Mouse (Mus musculus): ENCODE measurements around the gene Kcnk4. TPM values are rescaled to one million over a fixed set of nuclear protein-coding genes. Genes with fewer than 3 reads are reported as not detected.
"Not testable (repeated sequence)": the region's sequence is repeated elsewhere in the genome, so short reads cannot be mapped to it uniquely, and the experiment has no call there.

The Kcnk4 gene
- polyA plus RNA-seq, 1 experiment from 2014 or later: not detected

- H3K9me3 ChIP-seq (replicated peaks): no peaks in the 10 kb centered on the region
- H3K4me2 ChIP-seq: no peak overlapping the region
- no peaks in the 10 kb centered on the region for H3K4me1 ChIP-seq (replicated peaks)
- no peaks in the 10 kb centered on the region for H3K36me3 ChIP-seq
- DNase-seq (no peak), ATAC-seq (ENCODE audit: low read depth) (no peak)
- H3K9ac ChIP-seq: no peak overlapping the region
- H3K27me3 ChIP-seq: no peaks in the 10 kb centered on the region
- no peak overlapping the region for H3K4me3 ChIP-seq (replicated peaks)
- WGBS (ENCODE audit: insufficient replicate concordance): 70% methylated on average over 4 of the region's 4 CpGs
- H3K27ac ChIP-seq: no peak overlapping the region
Measured at GRCm38 (mm10) chr19:6899641-6900040, 34.7 kb downstream of the Kcnk4 start.

- 64% methylated on average over 18 of the region's 18 CpGs for WGBS (ENCODE audit: insufficient replicate concordance)
- DNase-seq; H3K4me3 ChIP-seq (replicated peaks): not testable (repeated sequence)
Measured at GRCm38 (mm10) chr19:6895608-6896305, 38.6 kb downstream of the Kcnk4 start.

GRCm38 (mm10) chr19:6893731-6894451 is 40.4 kb downstream of the Kcnk4 start:
- no peaks in the 10 kb centered on the region for H3K36me3 ChIP-seq
- no peak overlapping the region for H3K4me2 ChIP-seq
- H3K9ac ChIP-seq: no peak overlapping the region
- H3K9me3 ChIP-seq (replicated peaks): no peaks in the 10 kb centered on the region
- H3K27ac ChIP-seq: no peak overlapping the region
- 78% methylated on average over 14 of the region's 14 CpGs for whole genome bisulfite sequencing (ENCODE audit: insufficient replicate concordance)
- DNase-seq (no peak), ATAC-seq (ENCODE audit: low read depth) (no peak)
- no peak overlapping the region for H3K4me3 ChIP-seq (replicated peaks)
- no peaks in the 10 kb centered on the region for H3K4me1 ChIP-seq (replicated peaks)
- H3K27me3 ChIP-seq: no peaks in the 10 kb centered on the region

More at GRCm38 (mm10) chr19:6895608-6896305, 38.6 kb downstream of the Kcnk4 start:
- H3K4me1 ChIP-seq (replicated peaks); H3K9me3 ChIP-seq (replicated peaks); H3K9ac ChIP-seq; H3K4me2 ChIP-seq; H3K36me3 ChIP-seq; H3K27me3 ChIP-seq; H3K27ac ChIP-seq; ATAC-seq (ENCODE audit: low read depth): not testable (repeated sequence)

GRCm38 (mm10) chr19:6892512-6892911 is 41.8 kb downstream of the Kcnk4 start:
- ATAC-seq (ENCODE audit: low read depth): no peak
- Histone ChIP-seq H3K4me3 (replicated peaks) (no peak overlapping the region), H3K36me3 (no peaks in the 10 kb centered on the region), H3K4me1 (replicated peaks) (no peaks in the 10 kb centered on the region), H3K9ac (no peak overlapping the region), H3K27me3 (no peaks in the 10 kb centered on the region), H3K27ac (no peak overlapping the region), H3K4me2 (no peak overlapping the region), H3K9me3 (replicated peaks) (no peaks in the 10 kb centered on the region)
- 40% methylated on average over 4 of the region's 4 CpGs for WGBS (ENCODE audit: insufficient replicate concordance)
- DNase-seq: no peak

- ATAC-seq (ENCODE audit: low read depth) (no peak), DNase-seq (no peak)
- H3K9me3 ChIP-seq (replicated peaks): no peaks in the 10 kb centered on the region
- H3K36me3 ChIP-seq: no peaks in the 10 kb centered on the region
- 66% methylated on average over 4 of the region's 4 CpGs for WGBS (ENCODE audit: insufficient replicate concordance)
- no peak overlapping the region for H3K4me3 ChIP-seq (replicated peaks)
- H3K9ac ChIP-seq: no peak overlapping the region
- H3K27ac ChIP-seq: no peak overlapping the region
- no peaks in the 10 kb centered on the region for H3K27me3 ChIP-seq
- H3K4me2 ChIP-seq: no peak overlapping the region
- H3K4me1 ChIP-seq (replicated peaks): no peaks in the 10 kb centered on the region
Measured at GRCm38 (mm10) chr19:6877965-6878364, 56.4 kb downstream of the Kcnk4 start.

- no peak overlapping the region for H3K27ac ChIP-seq
- no peaks in the 10 kb centered on the region for H3K27me3 ChIP-seq
- no peak overlapping the region for H3K4me3 ChIP-seq (replicated peaks)
- no peak overlapping the region for H3K9ac ChIP-seq
- DNase-seq (no peak), ATAC-seq (ENCODE audit: low read depth) (no peak)
- H3K4me2 ChIP-seq: no peak overlapping the region
- H3K36me3 ChIP-seq: no peaks in the 10 kb centered on the region
- H3K9me3 ChIP-seq (replicated peaks): no peaks in the 10 kb centered on the region
- peaks cover 8% of the 10 kb centered on the region for H3K4me1 ChIP-seq (replicated peaks)
Measured at GRCm38 (mm10) chr19:6876799-6877198, 57.5 kb downstream of the Kcnk4 start.

- no peak for ATAC-seq (ENCODE audit: low read depth)
- Histone ChIP-seq H3K27me3 (no peaks in the 10 kb centered on the region), H3K9ac (no peak overlapping the region), H3K4me1 (replicated peaks) (peaks cover 17% of the 10 kb centered on the region), H3K9me3 (replicated peaks) (no peaks in the 10 kb centered on the region), H3K4me3 (replicated peaks) (no peak overlapping the region), H3K36me3 (no peaks in the 10 kb centered on the region), H3K4me2 (no peak overlapping the region), H3K27ac (no peak overlapping the region)
- no peak for DNase-seq
- WGBS (ENCODE audit: insufficient replicate concordance): 62% methylated on average over 6 of the region's 6 CpGs
Measured at GRCm38 (mm10) chr19:6875834-6876233, 58.5 kb downstream of the Kcnk4 start.

- no peak for DNase-seq
- no peaks in the 10 kb centered on the region for H3K27me3 ChIP-seq
- H3K36me3 ChIP-seq: no peaks in the 10 kb centered on the region
- ATAC-seq (ENCODE audit: low read depth): no peak
- no peak overlapping the region for H3K27ac ChIP-seq
- no peak overlapping the region for H3K9ac ChIP-seq
- H3K4me3 ChIP-seq (replicated peaks): no peak overlapping the region
- peaks cover 29% of the 10 kb centered on the region for H3K4me1 ChIP-seq (replicated peaks)
- H3K4me2 ChIP-seq: no peak overlapping the region
- WGBS (ENCODE audit: insufficient replicate concordance): 48% methylated on average over 1 of the region's 1 CpGs
- H3K9me3 ChIP-seq (replicated peaks): no peaks in the 10 kb centered on the region
Measured at GRCm38 (mm10) chr19:6874257-6874656, 60.1 kb downstream of the Kcnk4 start.

Small RNA genes lying within 50 kb of the gene (microRNA-seq; reads per million reads assigned to microRNA genes)
- not detected for gene Mir6990

Other genes starting within 250 kb of the Kcnk4 start
- 6.1 and 6.8 TPM in 2 replicates for gene Rps6ka4, start 93.9 kb downstream of the Kcnk4 start, polyA plus RNA-seq (2015; fragmentation: Nextera tagmentation; extraction: Ambion mirVana)
- 1.9 and 3.1 TPM in 2 replicates for gene Ccdc88b, start 76.3 kb downstream of the Kcnk4 start, polyA plus RNA-seq (2015; fragmentation: Nextera tagmentation; extraction: Ambion mirVana)
- 103 and 106 TPM in 2 replicates for gene Trmt112, start 24.8 kb downstream of the Kcnk4 start, polyA plus RNA-seq (2015; fragmentation: Nextera tagmentation; extraction: Ambion mirVana)
- 97.7 and 101 TPM in 2 replicates for gene Prdx5, start 24.4 kb downstream of the Kcnk4 start, polyA plus RNA-seq (2015; fragmentation: Nextera tagmentation; extraction: Ambion mirVana)
- 4.4 and 4.8 TPM in 2 replicates for gene Esrra, start 12.7 kb downstream of the Kcnk4 start, polyA plus RNA-seq (2015; fragmentation: Nextera tagmentation; extraction: Ambion mirVana)
- 0.51 and 0.73 TPM in 2 replicates for gene Catsperz, start 9.1 kb downstream of the Kcnk4 start, polyA plus RNA-seq (2015; fragmentation: Nextera tagmentation; extraction: Ambion mirVana)
- 32.2 and 34.6 TPM in 2 replicates for gene Bad, start 7.3 kb upstream of the Kcnk4 start, polyA plus RNA-seq (2015; fragmentation: Nextera tagmentation; extraction: Ambion mirVana)
- gene Gpr137, start 8.0 kb upstream of the Kcnk4 start, polyA plus RNA-seq (2015; fragmentation: Nextera tagmentation; extraction: Ambion mirVana): 6.4 and 7.3 TPM in 2 replicates
- gene Ppp1r14b, start 40.5 kb upstream of the Kcnk4 start, polyA plus RNA-seq (2015; fragmentation: Nextera tagmentation; extraction: Ambion mirVana): 73.6 and 81.7 TPM in 2 replicates
- 5.6 and 6.3 TPM in 2 replicates for gene Plcb3, start 42.0 kb upstream of the Kcnk4 start, polyA plus RNA-seq (2015; fragmentation: Nextera tagmentation; extraction: Ambion mirVana)
- 88.0 and 91.6 TPM in 2 replicates for gene Fkbp2, start 46.0 kb upstream of the Kcnk4 start, polyA plus RNA-seq (2015; fragmentation: Nextera tagmentation; extraction: Ambion mirVana)
- 13.7 and 16.0 TPM in 2 replicates for gene Vegfb, start 53.1 kb upstream of the Kcnk4 start, polyA plus RNA-seq (2015; fragmentation: Nextera tagmentation; extraction: Ambion mirVana)
- gene Dnajc4, start 58.1 kb upstream of the Kcnk4 start, polyA plus RNA-seq (2015; fragmentation: Nextera tagmentation; extraction: Ambion mirVana): 9.8 and 11.8 TPM in 2 replicates
- gene Nudt22, start 61.6 kb upstream of the Kcnk4 start, polyA plus RNA-seq (2015; fragmentation: Nextera tagmentation; extraction: Ambion mirVana): 10.7 and 11.1 TPM in 2 replicates
- gene Trpt1, start 61.6 kb upstream of the Kcnk4 start, polyA plus RNA-seq (2015; fragmentation: Nextera tagmentation; extraction: Ambion mirVana): 2.1 and 2.3 TPM in 2 replicates
- gene Fermt3, start 85.0 kb upstream of the Kcnk4 start, polyA plus RNA-seq (2015; fragmentation: Nextera tagmentation; extraction: Ambion mirVana): 106 and 107 TPM in 2 replicates
- gene Stip1, start 105.5 kb upstream of the Kcnk4 start, polyA plus RNA-seq (2015; fragmentation: Nextera tagmentation; extraction: Ambion mirVana): 158 and 201 TPM in 2 replicates
- 3.0 and 3.8 TPM in 2 replicates for gene Macrod1, start 122.3 kb upstream of the Kcnk4 start, polyA plus RNA-seq (2015; fragmentation: Nextera tagmentation; extraction: Ambion mirVana)
- 0.14 and 0.17 TPM in 2 replicates for gene Flrt1, start 171.2 kb upstream of the Kcnk4 start, polyA plus RNA-seq (2015; fragmentation: Nextera tagmentation; extraction: Ambion mirVana)